Mouse (Mus musculus): Measurements from ENCODE around the gene P2rx6. TPM values are rescaled to one million over a fixed set of nuclear protein-coding genes. Genes with fewer than 3 reads are reported as not detected.

The P2rx6 gene
- polyA plus RNA-seq, 1 experiment from 2014 or later, result not detected

- Histone ChIP-seq H3K27ac (no peak overlapping the region), H3K4me2 (no peak overlapping the region), H3K4me3 (replicated peaks) (no peak overlapping the region), H3K36me3 (no peaks in the 10 kb centered on the region), H3K9me3 (replicated peaks) (no peaks in the 10 kb centered on the region), H3K9ac (no peak overlapping the region), H3K4me1 (replicated peaks) (peaks cover 26% of the 10 kb centered on the region), H3K27me3 (peaks cover 67% of the 10 kb centered on the region)
- ATAC-seq (ENCODE audit: low read depth) (no peak), DNase-seq (no peak)
- 30% methylated on average over 1 of the region's 1 CpGs for WGBS (ENCODE audit: insufficient replicate concordance)
Measured at GRCm38 (mm10) chr16:17563580-17563979, 1.9 kb downstream of the P2rx6 start.

GRCm38 (mm10) chr16:17564221-17564620, 2.5 kb downstream of the P2rx6 start:
- H3K4me3 ChIP-seq (replicated peaks), result no peak overlapping the region
- peaks cover 20% of the 10 kb centered on the region for H3K4me1 ChIP-seq (replicated peaks)
- no peaks in the 10 kb centered on the region for H3K36me3 ChIP-seq
- no peaks in the 10 kb centered on the region for H3K9me3 ChIP-seq (replicated peaks)
- no peak overlapping the region for H3K9ac ChIP-seq
- ATAC-seq (ENCODE audit: low read depth), result no peak
- H3K27me3 ChIP-seq, result peaks cover 62% of the 10 kb centered on the region
- H3K27ac ChIP-seq, result no peak overlapping the region
- WGBS (ENCODE audit: insufficient replicate concordance), result 36% methylated on average over 2 of the region's 2 CpGs
- DNase-seq, result no peak
- no peak overlapping the region for H3K4me2 ChIP-seq

DNA sequence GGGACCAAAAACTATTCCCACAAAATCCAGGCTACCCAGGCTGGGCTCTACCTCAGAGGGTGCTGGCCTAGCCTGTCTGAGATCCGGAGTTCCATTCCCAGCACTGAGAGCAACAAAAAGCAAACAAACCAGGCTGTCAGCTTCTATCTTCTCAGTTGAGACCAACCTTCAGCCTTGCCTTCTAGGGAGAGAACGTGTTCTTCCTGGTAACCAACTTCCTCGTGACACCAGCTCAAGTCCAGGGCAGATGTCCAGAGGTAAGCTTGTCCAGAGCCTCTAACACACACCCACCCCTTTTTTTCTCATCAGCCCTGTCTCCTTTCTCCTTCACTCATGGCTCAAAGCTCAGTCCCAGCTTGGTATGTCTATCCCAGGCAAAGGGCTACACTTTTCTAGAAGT, 3.1 kb downstream of the P2rx6 start:
- WGBS (ENCODE audit: insufficient replicate concordance), result 30% methylated on average over 3 of the region's 3 CpGs

DNA sequence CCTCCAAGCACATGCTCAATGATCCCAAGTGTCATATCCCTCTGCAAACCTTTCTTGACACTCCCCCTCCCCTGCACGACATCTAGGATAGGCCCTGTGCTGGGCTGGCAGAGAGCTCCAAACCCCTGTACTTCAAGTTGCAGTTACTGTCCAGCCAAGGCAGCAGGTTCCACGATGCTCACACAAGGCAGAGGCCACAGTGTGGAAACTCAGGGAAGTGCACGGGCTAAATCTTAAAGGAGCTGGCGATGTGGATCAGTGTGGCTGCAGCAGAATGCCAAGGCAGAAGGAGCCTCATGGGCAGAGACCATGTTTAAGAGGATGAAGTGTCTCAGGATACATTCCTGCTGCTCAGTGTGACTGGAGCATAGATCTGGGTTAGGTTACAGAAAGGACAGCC, 4.5 kb downstream of the P2rx6 start:
- H3K36me3 ChIP-seq, result no peaks in the 10 kb centered on the region
- H3K9ac ChIP-seq, result no peak overlapping the region
- ATAC-seq (ENCODE audit: low read depth) (no peak), DNase-seq (no peak)
- WGBS (ENCODE audit: insufficient replicate concordance), result 27% methylated on average over 4 of the region's 4 CpGs
- no peak overlapping the region for H3K27ac ChIP-seq
- no peak overlapping the region for H3K4me2 ChIP-seq
- H3K9me3 ChIP-seq (replicated peaks), result no peaks in the 10 kb centered on the region
- H3K27me3 ChIP-seq, result peaks cover 61% of the 10 kb centered on the region
- H3K4me3 ChIP-seq (replicated peaks), result no peak overlapping the region
- peaks cover 10% of the 10 kb centered on the region for H3K4me1 ChIP-seq (replicated peaks)

More for the DNA sequence above, 3.1 kb downstream of the P2rx6 start:
- ATAC-seq (ENCODE audit: low read depth), result no peak
- no peak overlapping the region for H3K9ac ChIP-seq
- no peak overlapping the region for H3K4me2 ChIP-seq
- peaks cover 59% of the 10 kb centered on the region for H3K27me3 ChIP-seq
- no peak overlapping the region for H3K27ac ChIP-seq
- DNase-seq, result no peak
- no peak overlapping the region for H3K4me3 ChIP-seq (replicated peaks)
- no peaks in the 10 kb centered on the region for H3K36me3 ChIP-seq
- H3K4me1 ChIP-seq (replicated peaks), result peaks cover 15% of the 10 kb centered on the region
- no peaks in the 10 kb centered on the region for H3K9me3 ChIP-seq (replicated peaks)

- peak overlapping the region; percentile 49 for H3K9ac ChIP-seq
- WGBS (ENCODE audit: insufficient replicate concordance), result 13% methylated on average over 45 of the region's 45 CpGs
- H3K9me3 ChIP-seq (replicated peaks), result no peaks in the 10 kb centered on the region
- ATAC-seq (ENCODE audit: low read depth) (peak; percentile 62), DNase-seq (no peak)
- peaks cover 15% of the 10 kb centered on the region for H3K4me1 ChIP-seq (replicated peaks)
- H3K4me2 ChIP-seq, result peak overlapping the region; percentile 74
- H3K27me3 ChIP-seq, result peaks cover 66% of the 10 kb centered on the region
- no peak overlapping the region for H3K27ac ChIP-seq
- no peaks in the 10 kb centered on the region for H3K36me3 ChIP-seq
- H3K4me3 ChIP-seq (replicated peaks), result peak overlapping the region; percentile 59
Measured at GRCm38 (mm10) chr16:17575870-17576824, 14.5 kb downstream of the P2rx6 start.

GRCm38 (mm10) chr16:17576825-17577215, 15.1 kb downstream of the P2rx6 start:
- DNase-seq, result no peak
- H3K36me3 ChIP-seq, result no peaks in the 10 kb centered on the region
- no peak for ATAC-seq (ENCODE audit: low read depth)
- H3K4me3 ChIP-seq (replicated peaks), result peak overlapping the region; percentile 59
- H3K27ac ChIP-seq, result no peak overlapping the region
- peaks cover 63% of the 10 kb centered on the region for H3K27me3 ChIP-seq
- peaks cover 15% of the 10 kb centered on the region for H3K4me1 ChIP-seq (replicated peaks)
- WGBS (ENCODE audit: insufficient replicate concordance), result 25% methylated on average over 8 of the region's 8 CpGs
- H3K4me2 ChIP-seq, result peak overlapping the region; percentile 74
- H3K9ac ChIP-seq, result peak overlapping the region; percentile 49; the same call in 1 of the 2 replicates
- no peaks in the 10 kb centered on the region for H3K9me3 ChIP-seq (replicated peaks)

DNA sequence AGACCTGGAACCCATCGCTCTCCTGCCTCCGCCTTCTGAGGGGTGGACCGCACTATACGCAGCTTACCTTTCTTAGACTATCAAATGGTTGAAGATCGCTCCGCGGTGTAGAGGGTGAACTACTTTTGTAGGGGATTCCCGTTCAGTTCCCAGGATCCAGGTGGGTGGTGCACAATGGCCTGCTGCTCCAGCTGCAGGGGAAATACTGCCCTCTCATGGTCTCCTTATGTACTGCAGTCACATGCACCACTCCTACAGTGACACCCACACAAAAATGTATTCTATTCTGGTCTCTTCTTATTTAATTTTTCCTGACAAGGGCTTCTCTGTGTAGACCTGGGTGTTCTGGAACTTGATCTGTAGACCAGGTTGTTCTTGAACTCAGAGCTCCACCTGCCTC, 21.4 kb downstream of the P2rx6 start, which contains the start of gene Slc7a4:
Slc7a4 (minus strand) TSS at position 151 of the 400 bp plus-strand sequence.
- no peaks in the 10 kb centered on the region for H3K4me1 ChIP-seq (replicated peaks)
- H3K27me3 ChIP-seq, result peaks cover 5% of the 10 kb centered on the region
- no peak within 1 kb of the TSS for H3K9ac ChIP-seq
- H3K4me3 ChIP-seq (replicated peaks), result no peak within 1 kb of the TSS
- H3K4me2 ChIP-seq, result no peak within 1 kb of the TSS
- no peak for ATAC-seq (ENCODE audit: low read depth)
- 27% methylated on average over 8 of the region's 8 CpGs for WGBS (ENCODE audit: insufficient replicate concordance)
- no peak within 1 kb of the TSS for H3K27ac ChIP-seq
- no peaks in the 10 kb centered on the region for H3K36me3 ChIP-seq
- peaks cover 1% of the 10 kb centered on the region; the same call in 1 of the 2 replicates for H3K9me3 ChIP-seq (replicated peaks)
- DNase-seq, result peak; percentile 20

- H3K9me3 ChIP-seq (replicated peaks), result peaks cover 12% of the 10 kb centered on the region; the same call in 1 of the 2 replicates
- ATAC-seq (ENCODE audit: low read depth), result no peak
- no peak overlapping the region for H3K4me3 ChIP-seq (replicated peaks)
- no peaks in the 10 kb centered on the region for H3K27me3 ChIP-seq
- no peak overlapping the region for H3K4me2 ChIP-seq
- WGBS (ENCODE audit: insufficient replicate concordance), result 75% methylated on average over 7 of the region's 7 CpGs
- H3K36me3 ChIP-seq, result no peaks in the 10 kb centered on the region
- no peak overlapping the region for H3K27ac ChIP-seq
- H3K4me1 ChIP-seq (replicated peaks), result no peaks in the 10 kb centered on the region
- no peak for DNase-seq
- H3K9ac ChIP-seq, result no peak overlapping the region
Measured at GRCm38 (mm10) chr16:17584555-17584954, 22.9 kb downstream of the P2rx6 start.

DNA sequence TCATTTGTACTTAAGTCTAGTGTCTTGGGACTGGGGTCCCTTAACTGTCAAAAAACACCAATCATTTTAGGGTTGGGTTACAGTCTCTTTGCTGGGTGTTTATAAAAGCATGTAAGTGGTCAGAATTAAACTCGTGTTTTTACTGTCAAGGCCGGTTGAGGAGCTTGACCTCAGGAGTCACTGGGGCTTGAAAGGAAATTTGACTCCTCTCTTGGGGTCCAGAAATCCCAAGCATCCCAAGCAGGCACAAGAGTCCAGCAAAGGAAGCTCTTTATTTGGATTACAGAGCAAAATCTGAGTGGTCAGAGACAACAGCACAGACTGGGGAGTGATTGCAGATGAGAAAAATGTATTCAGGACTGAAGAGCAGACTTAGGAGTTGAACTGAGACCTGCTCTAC, 29.0 kb downstream of the P2rx6 start:
- H3K4me1 ChIP-seq (replicated peaks), result no peaks in the 10 kb centered on the region

DNA sequence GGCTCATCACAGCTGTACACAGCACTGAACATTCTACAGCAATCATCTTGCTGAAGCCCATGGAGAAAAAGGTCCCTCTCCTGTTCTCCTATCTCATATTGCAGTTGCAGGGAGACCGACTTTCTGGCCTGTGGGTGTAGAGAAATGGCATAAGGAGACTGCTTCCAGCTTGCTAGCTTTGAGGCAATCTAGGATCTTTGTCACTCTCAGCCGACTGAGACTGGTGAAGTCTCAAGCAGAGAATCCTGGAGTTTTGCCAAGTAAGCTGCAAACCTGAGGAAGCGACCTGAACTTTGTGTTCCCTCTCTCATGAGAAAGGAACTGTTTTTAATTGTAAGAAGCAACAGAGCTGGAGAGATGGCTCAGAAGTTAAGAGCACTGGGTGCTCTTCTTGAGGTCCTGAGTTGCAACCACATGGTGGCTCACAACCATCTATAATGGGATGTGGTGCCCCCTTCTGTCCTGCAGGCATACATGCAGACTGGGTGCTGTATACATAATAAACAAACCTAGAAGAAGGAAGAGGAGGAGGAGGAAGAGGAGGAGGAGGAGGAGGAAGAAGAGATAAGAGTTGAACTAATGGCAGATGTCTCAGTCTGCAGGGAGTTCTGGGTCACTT, 39.4 kb downstream of the P2rx6 start:
- Histone ChIP-seq H3K4me2 (no peak overlapping the region), H3K36me3 (no peaks in the 10 kb centered on the region), H3K9ac (no peak overlapping the region), H3K4me3 (replicated peaks) (no peak overlapping the region), H3K4me1 (replicated peaks) (no peaks in the 10 kb centered on the region), H3K9me3 (replicated peaks) (no peaks in the 10 kb centered on the region), H3K27ac (no peak overlapping the region), H3K27me3 (0 out of 2 replicates have a peak, but pooled peaks cover 2% of the 10 kb centered on the region)
- WGBS (ENCODE audit: insufficient replicate concordance), result 55% methylated on average over 3 of the region's 3 CpGs
- ATAC-seq (ENCODE audit: low read depth) (peak; percentile 36; the same call in 1 of the 2 replicates), DNase-seq (no peak)

More for the DNA sequence above, 29.0 kb downstream of the P2rx6 start:
- no peak for DNase-seq
- ATAC-seq (ENCODE audit: low read depth), result no peak
- H3K27ac ChIP-seq, result no peak overlapping the region
- 0 out of 2 replicates have a peak, but pooled peaks cover 3% of the 10 kb centered on the region for H3K27me3 ChIP-seq
- H3K9ac ChIP-seq, result no peak overlapping the region
- no peak overlapping the region for H3K4me2 ChIP-seq
- WGBS (ENCODE audit: insufficient replicate concordance), result 62% methylated on average over 2 of the region's 2 CpGs
- H3K4me3 ChIP-seq (replicated peaks), result no peak overlapping the region
- no peaks in the 10 kb centered on the region for H3K36me3 ChIP-seq
- H3K9me3 ChIP-seq (replicated peaks), result peaks cover 12% of the 10 kb centered on the region; the same call in 1 of the 2 replicates

DNA sequence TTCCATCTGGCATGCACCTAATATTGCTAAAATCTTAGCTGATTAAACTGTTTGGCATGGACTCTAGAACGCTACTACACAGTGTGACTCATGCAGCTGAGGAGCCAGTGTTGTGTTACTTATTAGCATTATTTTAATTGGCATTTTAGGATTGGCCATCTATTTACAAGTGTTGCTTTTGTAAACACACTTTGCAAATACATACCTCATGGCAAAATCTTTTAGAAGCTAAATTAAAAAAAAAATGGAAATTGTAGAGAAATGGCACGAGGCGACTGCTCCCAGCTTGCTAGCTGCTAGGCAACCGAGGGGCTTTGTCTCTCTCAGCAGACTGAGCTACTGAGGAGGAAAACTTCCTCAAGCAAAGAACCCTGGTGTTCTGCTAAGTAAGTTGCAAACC, 43.3 kb downstream of the P2rx6 start:
- no peak overlapping the region for H3K4me2 ChIP-seq
- no peaks in the 10 kb centered on the region for H3K36me3 ChIP-seq
- H3K27ac ChIP-seq, result no peak overlapping the region
- H3K4me3 ChIP-seq (replicated peaks), result no peak overlapping the region
- ATAC-seq (ENCODE audit: low read depth) (no peak), DNase-seq (no peak)
- WGBS (ENCODE audit: insufficient replicate concordance), result 67% methylated on average over 4 of the region's 4 CpGs
- no peaks in the 10 kb centered on the region for H3K4me1 ChIP-seq (replicated peaks)
- peaks cover 2% of the 10 kb centered on the region; the same call in 1 of the 2 replicates for H3K27me3 ChIP-seq
- no peak overlapping the region for H3K9ac ChIP-seq
- no peaks in the 10 kb centered on the region for H3K9me3 ChIP-seq (replicated peaks)

All from liver, embryonic 13.5 days (tissue).